Mouse (Mus musculus) thymus, adult 2 months (tissue): ENCODE measurements around the gene Zmym6.

Experiments
- CTCF ChIP-seq: fragments of 200-500 bp; IDR thresholded peaks from 2 replicates; pipeline ENCODE4 v1.5.1; 2012; ENCODE audit warnings: mild to moderate bottlenecking, control low read depth, low read length, moderate library complexity, borderline replicate concordance; ENCODE audit not compliant: control insufficient read depth, poor library complexity, insufficient read depth; ENCODE audit errors: extremely low read depth
- POLR2A ChIP-seq: fragments of 200-500 bp; IDR thresholded peaks from 2 replicates; pipeline ENCODE4 v1.6.1; 2012; ENCODE audit warnings: mild to moderate bottlenecking, low read length, control low read depth, moderate library complexity; ENCODE audit not compliant: control insufficient read depth, poor library complexity, insufficient read depth; ENCODE audit errors: extremely low read depth

DNA sequence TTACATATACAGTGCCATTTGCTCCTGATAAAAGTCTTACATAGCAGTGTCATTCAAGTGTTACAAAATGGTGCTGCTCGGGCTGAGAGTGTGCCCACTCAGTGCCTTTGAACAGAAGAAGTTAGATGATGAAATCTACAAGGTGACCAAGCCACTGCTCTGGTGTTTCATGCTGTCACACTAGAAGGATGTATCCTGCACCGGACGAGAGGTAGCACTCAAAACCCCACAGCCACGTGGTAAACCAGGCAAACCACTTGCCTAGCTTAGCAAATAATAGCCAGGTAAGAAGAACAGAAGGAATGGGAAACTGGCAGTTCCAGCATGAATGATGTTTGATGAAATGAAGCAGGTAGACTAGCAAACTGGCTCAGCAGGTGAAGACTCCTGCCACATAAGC, 33.4 kb downstream of the Zmym6 start:
- TF ChIP-seq CTCF (no peak), POLR2A (no peak)
